Mouse (Mus musculus): Measurements from ENCODE around the gene Six1. TPM values are rescaled to one million over a fixed set of nuclear protein-coding genes. Genes with fewer than 3 reads are reported as not detected.
A peak's percentile ranks its signal among the peaks of the same experiment; 100 is the strongest.

The Six1 gene
- polyA plus RNA-seq, 1 experiment = 0.58 TPM

DNA sequence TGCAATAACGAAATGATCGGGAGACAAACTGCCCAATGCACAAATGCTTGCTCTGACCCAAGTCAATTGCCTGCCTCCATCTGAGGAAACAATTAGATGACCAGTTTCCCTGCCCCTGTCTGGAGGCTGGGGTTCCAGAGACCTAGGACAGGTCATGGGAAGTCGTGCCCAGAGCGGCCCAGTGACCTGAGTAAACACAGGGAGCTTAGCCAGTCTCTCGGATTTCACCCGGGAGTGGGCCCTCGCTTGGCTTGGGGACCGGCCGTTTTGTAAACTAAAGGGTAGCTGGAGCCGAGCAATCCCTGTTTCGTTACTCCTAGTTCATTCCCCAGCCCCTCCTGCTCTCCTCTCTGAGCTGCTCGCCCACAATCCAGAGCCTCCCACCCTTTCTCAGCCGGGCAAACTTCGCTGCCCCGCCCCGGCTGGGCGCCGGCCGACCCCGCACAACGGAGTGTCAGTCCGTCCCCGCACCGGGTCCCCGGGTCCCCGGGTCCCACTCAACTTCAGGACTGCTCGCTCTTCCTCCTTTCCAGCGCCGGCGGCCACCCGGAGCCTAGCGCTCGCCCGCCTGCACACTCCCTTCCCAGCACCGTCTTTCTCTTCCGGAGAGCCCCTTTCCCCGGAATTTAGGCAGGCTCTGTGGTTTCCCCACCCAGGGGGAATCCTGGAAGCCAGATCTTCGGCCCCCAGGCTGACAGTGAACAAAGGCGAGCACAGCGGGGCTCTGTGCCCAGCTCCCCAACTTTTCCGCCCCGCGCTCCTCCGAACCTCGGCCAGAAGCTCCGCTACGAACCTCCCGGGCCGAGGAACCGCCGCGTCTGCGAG, 9.3 kb downstream of the Six1 start:
- peaks cover 21% of the 10 kb centered on the region for H3K4me1 ChIP-seq (ENCODE audit: control insufficient read depth, insufficient read depth, low read length)
- H3K4me3 ChIP-seq (ENCODE audit: control insufficient read depth, low read depth, low read length) = peak overlapping the region; percentile 60; the same call in 1 of the 2 replicates
- no peak for TF ChIP-seq CTCF (IDR thresholded peaks at IDR 0.05; ENCODE audit: control insufficient read depth, insufficient read depth, insufficient replicate concordance, low read depth, low read length)
- no peak for TF ChIP-seq POLR2A (IDR thresholded peaks at IDR 0.05; ENCODE audit: control insufficient read depth, low read depth, low read length)
- no peak overlapping the region for H3K27ac ChIP-seq (ENCODE audit: control insufficient read depth, insufficient read depth, low read depth, low read length)
- H3K36me3 ChIP-seq (ENCODE audit: control insufficient read depth, insufficient read depth, low read length) = no peaks in the 10 kb centered on the region
- H3K27me3 ChIP-seq (ENCODE audit: control insufficient read depth, insufficient read depth, low read length) = peaks cover 12% of the 10 kb centered on the region

DNA sequence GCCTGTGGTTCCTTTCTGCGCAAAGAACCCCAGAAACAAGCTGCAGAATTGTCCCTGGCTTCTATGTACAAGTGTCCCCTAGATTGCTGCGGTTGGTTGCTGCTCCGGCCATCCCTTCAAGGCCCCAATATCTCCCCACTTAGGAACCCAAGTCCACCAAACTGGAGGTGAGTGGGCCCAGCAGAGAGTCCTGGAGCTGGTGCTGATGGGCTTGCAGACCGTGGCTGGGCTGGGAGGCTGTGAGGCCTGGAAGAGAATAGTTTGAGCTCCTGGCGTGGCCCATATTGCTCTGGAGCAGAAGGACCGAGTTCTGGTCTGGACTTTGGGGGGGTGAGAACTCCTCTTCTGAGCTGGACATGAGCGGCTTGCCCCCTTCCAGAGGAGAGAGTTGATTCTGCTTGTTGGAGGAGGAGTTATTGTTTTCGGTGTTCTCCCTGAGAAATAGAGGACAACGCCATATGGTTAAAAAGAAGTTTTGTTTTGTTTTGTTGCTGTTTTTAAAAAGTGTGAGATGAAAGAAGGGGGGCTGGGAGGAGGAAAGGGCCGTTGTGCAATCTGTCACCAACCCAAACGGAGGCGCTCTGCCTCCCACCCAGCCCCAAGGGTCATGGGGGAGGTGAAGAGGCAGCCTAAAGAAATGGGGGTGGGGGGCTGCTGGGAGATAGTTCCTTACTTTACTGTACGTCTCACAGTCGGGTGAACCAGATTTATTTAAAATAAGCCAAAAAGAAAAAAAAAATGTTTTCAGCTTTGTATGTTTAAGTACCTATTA, 10.1 kb downstream of the Six1 start:
- Histone ChIP-seq H3K4me1 (ENCODE audit: control insufficient read depth, insufficient read depth, low read length) (peaks cover 23% of the 10 kb centered on the region), H3K27me3 (ENCODE audit: control insufficient read depth, insufficient read depth, low read length) (peaks cover 14% of the 10 kb centered on the region), H3K27ac (ENCODE audit: control insufficient read depth, insufficient read depth, low read depth, low read length) (no peak overlapping the region), H3K36me3 (ENCODE audit: control insufficient read depth, insufficient read depth, low read length) (no peaks in the 10 kb centered on the region), H3K4me3 (ENCODE audit: control insufficient read depth, low read depth, low read length) (no peak overlapping the region)
- TF ChIP-seq CTCF (IDR thresholded peaks at IDR 0.05; ENCODE audit: control insufficient read depth, insufficient read depth, insufficient replicate concordance, low read depth, low read length) = no peak
- no peak for TF ChIP-seq POLR2A (IDR thresholded peaks at IDR 0.05; ENCODE audit: control insufficient read depth, low read depth, low read length)

DNA sequence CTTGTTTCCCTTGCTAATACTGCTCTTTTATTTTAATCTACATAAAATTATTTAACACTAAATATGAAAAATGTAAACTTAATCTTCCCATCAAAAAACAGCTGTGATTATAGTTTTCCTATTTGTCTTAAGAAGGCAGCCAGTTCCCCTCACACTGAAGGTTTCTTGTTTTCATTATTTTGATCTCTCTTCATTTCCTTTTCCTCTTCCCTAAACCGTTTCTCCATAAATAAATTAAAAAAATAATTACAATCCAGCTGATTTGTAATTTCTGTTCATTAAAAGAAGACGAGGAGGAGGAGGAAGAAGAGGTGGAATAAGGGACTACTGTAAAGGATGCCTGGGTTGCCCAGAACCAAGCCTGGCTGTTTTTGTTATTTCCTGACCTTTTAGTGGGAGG, 10.8 kb downstream of the Six1 start:
- peaks cover 14% of the 10 kb centered on the region for H3K27me3 ChIP-seq (ENCODE audit: control insufficient read depth, insufficient read depth, low read length)
- H3K4me1 ChIP-seq (ENCODE audit: control insufficient read depth, insufficient read depth, low read length) = peaks cover 23% of the 10 kb centered on the region
- no peak overlapping the region for H3K4me3 ChIP-seq (ENCODE audit: control insufficient read depth, low read depth, low read length)

DNA sequence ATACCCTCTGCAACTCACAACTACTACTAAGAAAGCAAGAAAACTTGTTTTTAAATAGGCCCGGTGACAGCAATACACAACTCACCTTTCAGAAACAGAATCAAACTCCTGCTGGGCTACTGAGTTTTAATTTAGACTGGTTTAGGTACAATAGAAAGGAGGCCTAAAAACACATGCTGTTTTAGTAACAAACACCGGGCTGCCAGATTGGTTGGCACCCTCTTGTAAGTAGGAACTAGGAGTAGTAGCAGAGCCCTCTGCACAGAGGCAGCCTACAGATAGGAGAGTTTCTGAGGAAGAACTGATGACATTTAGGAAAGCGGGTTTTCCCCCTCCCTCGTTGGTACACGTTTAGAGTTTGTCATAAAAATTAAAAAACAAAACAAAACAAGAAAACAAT, 11.3 kb downstream of the Six1 start:
- Histone ChIP-seq H3K4me3 (ENCODE audit: control insufficient read depth, low read depth, low read length) (no peak overlapping the region), H3K36me3 (ENCODE audit: control insufficient read depth, insufficient read depth, low read length) (no peaks in the 10 kb centered on the region), H3K4me1 (ENCODE audit: control insufficient read depth, insufficient read depth, low read length) (peaks cover 23% of the 10 kb centered on the region), H3K27ac (ENCODE audit: control insufficient read depth, insufficient read depth, low read depth, low read length) (no peak overlapping the region), H3K27me3 (ENCODE audit: control insufficient read depth, insufficient read depth, low read length) (peaks cover 14% of the 10 kb centered on the region)
- TF ChIP-seq POLR2A (IDR thresholded peaks at IDR 0.05; ENCODE audit: control insufficient read depth, low read depth, low read length) = no peak

More for the DNA sequence above, 10.8 kb downstream of the Six1 start:
- no peaks in the 10 kb centered on the region for H3K36me3 ChIP-seq (ENCODE audit: control insufficient read depth, insufficient read depth, low read length)
- TF ChIP-seq CTCF (IDR thresholded peaks at IDR 0.05; ENCODE audit: control insufficient read depth, insufficient read depth, insufficient replicate concordance, low read depth, low read length) = no peak
- no peak for TF ChIP-seq POLR2A (IDR thresholded peaks at IDR 0.05; ENCODE audit: control insufficient read depth, low read depth, low read length)
- H3K27ac ChIP-seq (ENCODE audit: control insufficient read depth, insufficient read depth, low read depth, low read length) = no peak overlapping the region

DNA sequence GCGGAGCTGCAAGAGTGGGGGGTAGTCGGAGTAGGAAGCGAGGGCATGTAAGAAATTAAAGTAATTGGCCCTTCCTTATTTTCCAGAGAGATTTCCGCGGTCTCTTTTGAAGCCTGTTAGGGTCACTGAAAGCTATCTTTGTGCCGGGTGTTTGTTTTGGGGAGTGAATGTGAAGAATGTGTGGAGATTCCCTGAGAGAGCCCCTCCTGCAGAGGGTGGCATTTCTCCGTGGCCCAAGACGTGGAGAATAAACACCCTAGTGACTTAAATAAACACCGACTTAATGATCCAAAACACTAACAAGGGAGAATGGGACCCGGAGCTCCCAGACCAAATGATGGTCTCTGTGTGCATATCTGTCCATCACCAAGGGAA, 12.4 kb downstream of the Six1 start:
- Histone ChIP-seq H3K4me1 (ENCODE audit: control insufficient read depth, insufficient read depth, low read length) (peaks cover 18% of the 10 kb centered on the region), H3K27ac (ENCODE audit: control insufficient read depth, insufficient read depth, low read depth, low read length) (no peak overlapping the region), H3K27me3 (ENCODE audit: control insufficient read depth, insufficient read depth, low read length) (peaks cover 14% of the 10 kb centered on the region), H3K4me3 (ENCODE audit: control insufficient read depth, low read depth, low read length) (no peak overlapping the region), H3K36me3 (ENCODE audit: control insufficient read depth, insufficient read depth, low read length) (no peaks in the 10 kb centered on the region)
- TF ChIP-seq POLR2A (IDR thresholded peaks at IDR 0.05; ENCODE audit: control insufficient read depth, low read depth, low read length) (no peak), CTCF (IDR thresholded peaks at IDR 0.05; ENCODE audit: control insufficient read depth, insufficient read depth, insufficient replicate concordance, low read depth, low read length) (no peak)

DNA sequence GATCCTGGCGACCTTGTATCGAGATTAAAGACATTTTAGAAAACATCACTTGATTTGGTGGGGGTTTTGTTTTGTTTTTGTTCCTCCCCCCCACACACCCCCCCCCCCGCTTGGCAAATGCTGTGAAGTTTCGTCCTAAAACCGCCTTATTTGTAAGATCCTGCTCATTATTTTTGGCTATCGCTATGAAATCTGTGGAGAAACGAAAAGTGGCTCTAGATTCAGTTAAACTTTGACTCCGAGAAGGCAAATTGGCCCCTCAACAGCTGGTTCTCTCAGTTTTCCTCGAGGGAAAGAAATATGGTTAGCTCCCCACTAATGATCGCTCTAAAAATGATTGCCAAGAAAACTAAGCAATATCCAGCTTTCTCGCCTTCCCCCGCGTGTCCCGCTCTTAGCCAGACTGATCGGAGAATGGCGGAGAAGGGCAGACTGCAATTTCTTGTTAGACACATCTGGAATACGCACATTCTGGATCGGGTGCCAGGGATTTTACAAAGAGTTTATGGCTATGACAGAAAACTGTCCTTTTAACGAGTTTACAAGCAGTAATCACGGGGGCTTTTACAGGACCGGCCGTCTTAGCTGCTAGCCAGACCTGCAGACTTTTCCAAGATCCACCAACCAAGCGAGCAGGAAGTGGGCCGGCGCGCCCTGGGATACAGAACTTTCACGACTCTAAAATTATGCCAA, 13.0 kb downstream of the Six1 start:
- Histone ChIP-seq H3K27me3 (ENCODE audit: control insufficient read depth, insufficient read depth, low read length) (peaks cover 14% of the 10 kb centered on the region), H3K4me3 (ENCODE audit: control insufficient read depth, low read depth, low read length) (no peak overlapping the region), H3K27ac (ENCODE audit: control insufficient read depth, insufficient read depth, low read depth, low read length) (no peak overlapping the region), H3K4me1 (ENCODE audit: control insufficient read depth, insufficient read depth, low read length) (peaks cover 13% of the 10 kb centered on the region), H3K36me3 (ENCODE audit: control insufficient read depth, insufficient read depth, low read length) (no peaks in the 10 kb centered on the region)
- no peak for TF ChIP-seq POLR2A (IDR thresholded peaks at IDR 0.05; ENCODE audit: control insufficient read depth, low read depth, low read length)
- TF ChIP-seq CTCF (IDR thresholded peaks at IDR 0.05; ENCODE audit: control insufficient read depth, insufficient read depth, insufficient replicate concordance, low read depth, low read length) = no peak

All from testis, adult 2 months (tissue).